Mouse (Mus musculus) T-cell, adult 2 months (primary cell): ENCODE data around the gene Gm4631.
"Not testable (repeated sequence)": the region's sequence is repeated elsewhere in the genome, so short reads cannot be mapped to it uniquely, and the experiment has no call there.

Experiments used
- DNase-seq: peaks from one replicate; pipeline ENCODE4 v3.0.0; 2022; ENCODE audit warnings: low spot score

Gene Gm4631

GRCm38 (mm10) chr2:175338097-175338496 lies at the start of gene Gm4631:
Gm4631 (minus strand) TSS chr2:175338197.
- DNase-seq: not testable (repeated sequence)

GRCm38 (mm10) chr2:175372136-175372535 lies 34.1 kb upstream of the Gm4631 start, which contains the start of gene Zfp968:
Zfp968 (plus strand) TSS chr2:175372436.
- DNase-seq: not testable (repeated sequence)

DNA sequence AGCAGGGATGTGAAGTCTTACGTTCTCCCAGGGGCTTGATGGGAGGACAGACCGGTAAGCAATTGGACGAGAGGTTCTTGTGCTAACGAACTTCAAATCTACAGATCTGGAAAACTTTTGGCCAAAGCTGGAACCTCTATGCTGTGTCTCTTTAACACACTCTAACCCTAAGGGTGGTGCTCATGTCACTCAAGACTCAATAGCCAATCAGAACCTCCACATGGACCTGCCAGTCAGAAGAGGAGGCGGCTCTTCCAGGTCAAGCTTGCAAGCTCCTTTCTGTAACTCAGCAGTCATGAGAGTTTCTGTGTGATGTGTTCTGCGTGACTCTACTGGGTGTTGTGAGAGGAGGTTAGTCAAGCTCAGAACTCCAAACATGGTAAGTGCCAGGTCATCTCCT lies 63.2 kb downstream of the Gm4631 start, which contains the start of gene Gm14440:
Gene Gm14440, plus strand, starts transcription at position 301 of the 400 bp plus-strand sequence.
- not testable (repeated sequence) for DNase-seq
